Comparison of ENCODE assay signal across 12 mouse cellular contexts in genomic region chr16:34228661-34229060, GRCm38 (mm10).
A peak's percentile ranks its signal among the peaks of the same experiment; 100 is the strongest.
DNase-seq lines count a peak whose midpoint lies in the region; ATAC-seq lines count a peak whose summit lies in the region.
"Had no signal": no experiment of that assay in that cellular context is flagged by ENCODE, and none has a peak within 500 bp of the region (broad histone marks: within the 10 kb centered on the region; RNA-seq: fewer than 3 reads in every experiment).

No protein-coding gene starts in this region.

- intact Hi-C loops in left cerebral cortex, postnatal 36 days (cut with DNase I) = no loop called here
- intact Hi-C loops in left cerebral cortex, postnatal 10 days (cut with DNase I) = no loop called here

- ATAC-seq in frontal cortex, adult (ENCODE audit: low TSS enrichment) = peak; percentile 10

- no peak for DNase-seq in frontal cortex, postnatal 36 days (ENCODE audit: low spot score in 2 of 2)
- peak; percentile 17 to 21 for DNase-seq in left cerebral cortex, postnatal 36 days (ENCODE audit: low spot score in 2 of 2)
- DNase-seq in left cerebral cortex, postnatal 10 days (ENCODE audit: extremely low spot score in 1 of 2, low spot score in 2 of 2) = no peak
- peak; percentile 16 for DNase-seq in heart, postnatal 4 days
- peak; percentile 19 for DNase-seq in lung, postnatal 14 days
- DNase-seq in ovary, postnatal 14 days (ENCODE audit: low spot score) = no peak
- DNase-seq in cerebellum, postnatal 36 days = no peak
- DNase-seq: B cell, adult 2 months; kidney, postnatal 36 days; right cerebral cortex, postnatal 25 days; thymus, postnatal 25 days had no signal

Comparison
In these comparisons a context has a peak if more than half of its experiments do, and no peak if none do; other contexts are left out.
1. DNase-seq: peak in left cerebral cortex, postnatal 36 days (2 of 2), heart, postnatal 4 days (single experiment) and lung, postnatal 14 days (single experiment); none in frontal cortex, postnatal 36 days (0 of 2), left cerebral cortex, postnatal 10 days (0 of 2), ovary, postnatal 14 days (single experiment) and cerebellum, postnatal 36 days (0 of 2).